Mouse (Mus musculus) midbrain, postnatal 0 days (tissue): ENCODE measurements around the gene AL732309.1. TPM values are rescaled to one million over a fixed set of nuclear protein-coding genes. Genes with fewer than 3 reads are reported as not detected.
A peak's percentile ranks its signal among the peaks of the same experiment; 100 is the strongest.

ENCODE experiments used
- ATAC-seq: fragments of 200-750 bp; cut with Nextera tagmentation; 2 replicates; pipeline ENCODE4 v1.8.0; 2017; ENCODE audit warnings: moderate number of reproducible peaks, mild to moderate bottlenecking, moderate TSS enrichment, moderate library complexity; ENCODE audit not compliant: low FRiP score
- DNase-seq: peaks from one replicate; pipeline ENCODE4 v3.0.0-alpha.2; 2015; ENCODE audit warnings: low spot score
- H3K27ac ChIP-seq: fragments of 300-500 bp; sonication (generic); 2 replicates; pipeline ENCODE4 v1.5.1; 2014; ENCODE audit warnings: low read depth, mild to moderate bottlenecking, low read length, mixed read lengths
- H3K27me3 ChIP-seq: fragments of 300-500 bp; sonication (generic); 2 replicates; pipeline ENCODE4 v1.6.1; 2014; ENCODE audit warnings: low read length, control low read depth, mixed read lengths; ENCODE audit not compliant: insufficient read depth
- H3K36me3 ChIP-seq: fragments of 300-500 bp; sonication (generic); 2 replicates; pipeline ENCODE4 v1.6.1; 2014; ENCODE audit warnings: low read length, control low read depth, mixed read lengths; ENCODE audit not compliant: insufficient read depth
- H3K4me1 ChIP-seq: fragments of 300-500 bp; sonication (generic); 2 replicates; pipeline ENCODE4 v1.6.1; 2014; ENCODE audit warnings: mild to moderate bottlenecking, control low read depth, antibody characterized with exemption, low read length, mixed read lengths; ENCODE audit not compliant: insufficient read depth
- H3K4me2 ChIP-seq: fragments of 300-500 bp; sonication (generic); 2 replicates; pipeline ENCODE4 v1.6.1; 2014; ENCODE audit warnings: low read depth, mild to moderate bottlenecking, low read length, mixed read lengths; ENCODE audit not compliant: poor library complexity, severe bottlenecking
- H3K4me3 ChIP-seq: fragments of 300-500 bp; sonication (generic); 2 replicates; pipeline ENCODE4 v1.5.1; 2014; ENCODE audit warnings: low read depth, mild to moderate bottlenecking, low read length, moderate library complexity
- H3K9ac ChIP-seq: fragments of 300-500 bp; sonication (generic); replicated peaks from 2 replicates; pipeline ENCODE4 v1.6.1; 2014; ENCODE audit warnings: mild to moderate bottlenecking, low read length, moderate library complexity, mixed read lengths; ENCODE audit not compliant: poor library complexity, severe bottlenecking
- H3K9me3 ChIP-seq: fragments of 300-500 bp; sonication (generic); 2 replicates; pipeline ENCODE4 v1.6.1; 2016; ENCODE audit warnings: low read length, control low read depth
- CTCF ChIP-seq: IDR thresholded peaks from 2 replicates; pipeline ENCODE4 v1.5.1; 2016; ENCODE audit warnings: antibody characterized with exemption, mild to moderate bottlenecking
- WGBS: fragments of 180-500 bp; shearing (Covaris S2); extraction: QIAGEN DNeasy Blood & Tissue Kit; methylation state at CpG from one replicate; pipeline ENCODE4 v1.1.7; 2014; 5-methylcytosine and 5-hydroxymethylcytosine counted together
- polyA plus RNA-seq: library from polyadenylated mRNA; unstranded; fragments of >200 nt; fragmentation: Nextera tagmentation; extraction: Ambion mirVana; gene quantifications from 2 replicates; pipeline ENCODE4 v1.2.1, GENCODE M21; 2015
- total RNA-seq: library from RNA; depleted of rRNA; stranded (reverse); fragments of >200 nt; gene quantifications from 2 replicates; pipeline ENCODE4 v1.2.3, GENCODE M21; 2014

The AL732309.1 gene
- total and polyA plus RNA-seq, 2 experiments from 2014 or later: 3.0 to 7.3 TPM

DNA sequence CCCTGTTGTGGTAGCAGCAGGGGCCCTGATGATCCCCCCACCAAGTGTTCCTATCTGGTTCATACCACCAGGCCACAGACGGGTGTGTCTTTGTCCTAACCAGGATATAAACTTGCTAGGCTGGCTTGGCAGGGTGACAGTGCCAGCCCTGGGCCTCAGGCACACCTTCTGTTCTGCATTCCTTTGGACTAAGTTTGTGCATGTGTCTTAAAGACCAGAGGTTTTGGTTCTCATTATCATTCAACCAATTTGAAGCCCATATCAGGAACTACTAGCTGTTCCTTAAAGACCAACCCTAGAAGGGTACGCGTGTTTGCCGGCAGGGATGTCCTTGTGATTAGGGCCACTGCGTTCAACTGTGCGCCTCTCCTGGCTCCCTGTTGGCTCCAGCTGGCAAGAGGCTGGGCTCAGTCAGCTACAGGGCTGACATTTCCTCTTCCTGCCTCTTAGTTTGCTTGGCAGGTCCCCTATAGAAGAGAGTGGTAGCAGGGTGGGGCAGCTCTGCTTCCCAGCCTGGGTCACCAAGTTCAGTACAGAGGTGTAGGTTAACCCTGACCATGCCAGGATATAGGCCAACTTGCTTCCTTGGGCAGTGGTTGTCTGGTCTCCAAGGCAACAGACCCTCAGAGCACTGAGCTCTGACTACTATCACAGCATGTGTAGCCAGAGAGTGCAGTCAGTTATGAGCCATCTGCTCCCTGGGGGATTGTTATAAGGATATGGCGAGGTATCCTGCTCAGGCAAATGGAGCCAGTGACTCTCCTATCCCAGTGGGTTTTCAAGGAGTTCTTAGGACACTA is 40.4 kb upstream of the AL732309.1 start:
- Histone ChIP-seq H3K27ac (no peak overlapping the region), H3K4me2 (no peak overlapping the region), H3K4me1 (peaks cover 11% of the 10 kb centered on the region; the same call in 1 of the 2 replicates), H3K9me3 (no peaks in the 10 kb centered on the region), H3K27me3 (peaks cover 25% of the 10 kb centered on the region), H3K36me3 (peaks cover 37% of the 10 kb centered on the region), H3K9ac (no peak overlapping the region), H3K4me3 (no peak overlapping the region)
- no peak for TF ChIP-seq CTCF
- WGBS: 56% methylated on average over 7 of the region's 7 CpGs
- DNase-seq: peak; percentile 45
- 0 out of 2 replicates have a peak, but pooled peaks have one; percentile 1 for ATAC-seq

DNA sequence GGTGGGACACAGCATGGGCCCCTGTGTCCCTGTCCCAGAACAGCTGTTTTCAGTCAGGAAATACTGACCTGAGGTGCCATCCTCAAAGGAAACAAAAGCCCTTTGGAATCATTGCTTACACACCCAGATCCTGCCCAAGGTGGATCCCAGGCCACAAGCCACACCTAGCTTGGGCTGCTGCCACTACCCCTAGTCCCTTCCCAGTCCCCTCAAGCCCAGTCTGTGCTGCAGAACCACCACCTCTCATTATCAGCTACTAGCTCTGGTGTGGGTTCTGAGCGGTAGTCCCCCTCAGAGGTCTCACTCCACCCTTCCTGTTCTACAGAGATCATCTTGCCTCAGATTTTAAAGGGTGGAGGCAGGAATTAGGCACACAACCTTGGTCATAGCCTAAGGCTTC is 39.7 kb upstream of the AL732309.1 start:
- H3K27ac ChIP-seq: no peak overlapping the region
- peaks cover 35% of the 10 kb centered on the region for H3K36me3 ChIP-seq
- H3K4me2 ChIP-seq: no peak overlapping the region
- H3K27me3 ChIP-seq: peaks cover 18% of the 10 kb centered on the region; the same call in 1 of the 2 replicates
- no peak overlapping the region for H3K4me3 ChIP-seq
- WGBS: 83% methylated on average over 1 of the region's 1 CpGs
- no peaks in the 10 kb centered on the region for H3K9me3 ChIP-seq
- peaks cover 10% of the 10 kb centered on the region; the same call in 1 of the 2 replicates for H3K4me1 ChIP-seq
- DNase-seq: no peak
- no peak overlapping the region for H3K9ac ChIP-seq
- ATAC-seq: no peak
- no peak for TF ChIP-seq CTCF

DNA sequence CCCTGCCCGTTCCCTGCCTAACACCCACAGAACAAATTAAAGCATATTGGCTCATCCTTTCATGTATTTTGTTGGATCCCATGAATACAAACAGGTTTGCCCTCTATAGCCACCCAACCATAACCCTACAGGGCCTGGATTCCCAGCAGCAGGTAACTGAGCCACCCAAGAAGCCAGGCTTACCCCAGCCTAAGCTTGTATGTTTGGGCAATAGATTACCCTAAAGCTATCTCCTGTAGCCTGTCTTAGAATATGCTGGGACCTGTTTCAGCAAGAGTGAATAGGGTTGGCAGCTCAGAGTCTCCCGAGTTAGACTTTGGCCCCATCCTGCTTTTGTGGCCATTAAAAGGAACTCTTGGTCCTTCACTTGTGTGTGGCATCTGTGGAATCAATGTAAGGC is 38.9 kb upstream of the AL732309.1 start:
- Histone ChIP-seq H3K4me1 (0 out of 2 replicates have a peak, but pooled peaks cover 5% of the 10 kb centered on the region), H3K9me3 (no peaks in the 10 kb centered on the region), H3K27ac (no peak overlapping the region), H3K9ac (no peak overlapping the region), H3K4me3 (no peak overlapping the region), H3K36me3 (peaks cover 40% of the 10 kb centered on the region), H3K4me2 (no peak overlapping the region), H3K27me3 (peaks cover 10% of the 10 kb centered on the region; the same call in 1 of the 2 replicates)
- ATAC-seq (no peak), DNase-seq (no peak)
- no peak for TF ChIP-seq CTCF
- 89% methylated on average over 2 of the region's 2 CpGs for WGBS

DNA sequence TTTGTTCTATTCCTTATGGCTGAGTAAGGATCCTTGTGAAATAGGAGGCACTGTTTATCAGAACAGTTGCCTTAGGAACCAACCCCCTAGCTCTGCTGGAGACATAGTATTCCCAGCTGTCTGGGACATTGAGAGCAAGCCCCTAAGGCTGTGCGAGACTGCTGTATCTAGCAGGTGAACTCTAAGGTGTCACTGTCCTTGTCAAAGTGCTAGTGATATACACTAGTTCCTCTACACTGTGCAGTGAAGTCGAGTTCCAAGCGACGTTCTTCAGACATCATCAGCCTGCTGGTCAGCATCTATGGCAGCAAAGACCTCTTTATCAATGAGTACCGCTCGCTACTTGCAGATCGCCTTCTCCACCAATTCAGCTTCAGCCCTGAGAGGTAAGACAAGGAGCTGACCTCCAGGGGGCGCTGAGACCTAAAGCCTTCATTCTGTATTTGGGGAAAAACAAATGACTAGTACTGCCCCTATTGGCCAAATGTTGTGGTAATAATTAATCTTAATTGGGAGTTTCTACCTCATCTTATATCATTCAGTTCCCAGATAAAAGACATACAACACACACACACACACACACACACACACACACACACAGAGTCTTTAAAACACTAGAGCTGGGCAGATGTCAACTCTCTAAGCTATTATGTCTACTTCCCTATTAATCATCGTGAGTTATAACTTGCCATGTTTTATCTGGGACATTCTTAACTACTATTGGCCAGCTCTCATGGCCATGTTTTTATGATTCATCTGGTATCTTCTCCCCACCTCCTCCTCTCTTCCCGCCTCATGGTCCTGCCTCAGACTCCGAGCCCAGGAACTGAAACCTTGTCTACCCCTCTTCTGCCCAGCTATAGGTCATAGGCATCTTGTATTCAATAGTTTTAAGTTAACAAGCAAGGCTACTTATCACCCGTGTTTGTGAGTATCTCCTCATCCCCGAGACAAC is 32.5 kb upstream of the AL732309.1 start:
- no peaks in the 10 kb centered on the region for H3K27me3 ChIP-seq
- no peak overlapping the region for H3K4me2 ChIP-seq
- peak; percentile 90 for TF ChIP-seq CTCF
- H3K9me3 ChIP-seq: no peaks in the 10 kb centered on the region
- peaks cover 70% of the 10 kb centered on the region for H3K36me3 ChIP-seq
- no peak for ATAC-seq
- H3K27ac ChIP-seq: no peak overlapping the region
- no peak overlapping the region for H3K4me3 ChIP-seq
- 61% methylated on average over 13 of the region's 13 CpGs for WGBS
- no peak overlapping the region for H3K9ac ChIP-seq
- no peaks in the 10 kb centered on the region for H3K4me1 ChIP-seq
- DNase-seq: peak; percentile 91

DNA sequence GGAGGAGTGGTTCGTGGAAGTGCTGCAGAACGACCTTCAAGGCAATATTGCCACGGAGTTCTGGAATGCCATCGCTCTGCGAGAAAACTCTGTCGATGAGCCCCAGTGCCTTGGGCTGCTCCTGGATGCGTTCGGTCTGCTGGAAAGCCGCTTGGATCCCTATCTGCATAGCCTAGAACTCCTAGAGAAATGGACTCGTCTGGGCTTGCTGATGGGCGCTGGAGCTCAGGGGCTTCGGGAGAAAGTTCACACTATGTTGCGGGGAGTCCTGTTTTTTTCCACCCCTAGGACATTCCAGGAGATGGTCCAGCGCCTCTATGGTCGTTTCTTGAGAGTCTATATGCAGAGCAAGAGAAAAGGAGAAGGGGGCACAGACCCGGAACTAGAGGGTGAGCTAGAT is 26.3 kb upstream of the AL732309.1 start:
- ATAC-seq (no peak), DNase-seq (no peak)
- no peak for TF ChIP-seq CTCF
- Histone ChIP-seq H3K4me1 (peaks cover 17% of the 10 kb centered on the region), H3K9me3 (no peaks in the 10 kb centered on the region), H3K27ac (peak overlapping the region; percentile 75), H3K4me3 (peak overlapping the region; percentile 78), H3K9ac (peak overlapping the region; percentile 91), H3K36me3 (peaks cover 62% of the 10 kb centered on the region), H3K4me2 (peak overlapping the region; percentile 94), H3K27me3 (no peaks in the 10 kb centered on the region)
- 40% methylated on average over 16 of the region's 16 CpGs for WGBS
